Comparison of ENCODE assay signal across 28 mouse cellular contexts in genomic region chr8:122767229-122767628, GRCm38 (mm10). TPM values are rescaled to one million over a fixed set of nuclear protein-coding genes. Genes with fewer than 3 reads are reported as not detected.
A peak's percentile ranks its signal among the peaks of the same experiment; 100 is the strongest.
DNase-seq lines count a peak whose midpoint lies in the region; ATAC-seq lines count a peak whose summit lies in the region.
"Had no signal": no experiment of that assay in that cellular context is flagged by ENCODE, and none has a peak within 500 bp of the region (broad histone marks: within the 10 kb centered on the region; RNA-seq: fewer than 3 reads in every experiment).

No protein-coding gene starts in this region.

- WGBS in midbrain, embryonic 10.5 days = 56% methylated on average over 9 of the region's 9 CpGs
- 42% methylated on average over 9 of the region's 9 CpGs for WGBS in midbrain, embryonic 16.5 days

- H3K4me2 ChIP-seq in midbrain, embryonic 16.5 days (ENCODE audit: low read length) = no peak overlapping the region
- H3K4me2 ChIP-seq: embryonic facial prominence, embryonic 15.5 days; heart, embryonic 11.5 days; intestine, embryonic 15.5 days; limb, embryonic 13.5 days; liver, embryonic 11.5 days; lung, embryonic 15.5 days; neural tube, embryonic 15.5 days had no signal

- no peak overlapping the region for H3K4me3 ChIP-seq in midbrain, embryonic 10.5 days
- no peak overlapping the region for H3K4me3 ChIP-seq in midbrain, embryonic 16.5 days (ENCODE audit: low read depth, low read length)
- H3K4me3 ChIP-seq: embryonic facial prominence, embryonic 10.5 days; embryonic facial prominence, embryonic 15.5 days; intestine, embryonic 15.5 days; limb, embryonic 13.5 days; lung, embryonic 15.5 days; neural tube, embryonic 15.5 days had no signal

- DNase-seq in midbrain, embryonic 10.5 days (ENCODE audit: low spot score) = no peak
- DNase-seq in 416B (ENCODE audit: low read depth) (peak; percentile 35), MN1 (ENCODE audit: low spot score) (peak; percentile 55)
- no peak for DNase-seq in adrenal gland, adult (ENCODE audit: inconsistent age in 2 of 2, low spot score in 1 of 2)
- DNase-seq in gastrocnemius, adult 8-10 months (ENCODE audit: low spot score in 2 of 2) = no peak
- DNase-seq: cerebellum, adult 18-20 months; gastrocnemius, postnatal 25 days; heart, adult 18-20 months; heart, postnatal 4 days; kidney, adult 2 months; kidney, postnatal 4 days; right cerebral cortex, adult 18-20 months; thymus, adult 2 months; thymus, postnatal 36 days had no signal

- H3K27ac ChIP-seq in midbrain, embryonic 10.5 days (replicated peaks) = 0 out of 2 replicates have a peak overlapping the region, but pooled peaks have one; percentile 13
- no peak overlapping the region for H3K27ac ChIP-seq in midbrain, embryonic 16.5 days (ENCODE audit: low read length)
- H3K27ac ChIP-seq: embryonic facial prominence, embryonic 10.5 days; embryonic facial prominence, embryonic 15.5 days; hindbrain, postnatal 0 days; intestine, embryonic 15.5 days; limb, embryonic 13.5 days; lung, embryonic 15.5 days; neural tube, embryonic 15.5 days; stomach, postnatal 0 days had no signal

- peaks cover 10% of the 10 kb centered on the region for H3K4me1 ChIP-seq in midbrain, embryonic 10.5 days
- 0 out of 2 replicates have a peak, but pooled peaks cover 5% of the 10 kb centered on the region for H3K4me1 ChIP-seq in midbrain, embryonic 16.5 days (ENCODE audit: control insufficient read depth, insufficient read depth, low read length)
- H3K4me1 ChIP-seq: intestine, embryonic 15.5 days; limb, embryonic 13.5 days; lung, embryonic 15.5 days had no signal

- no peak for ATAC-seq in midbrain, embryonic 16.5 days
- ATAC-seq in megakaryocyte, adult 5-6 weeks (ENCODE audit: poor library complexity, severe bottlenecking) = 0 out of 2 replicates have a peak, but pooled peaks have one; percentile 16
- ATAC-seq: CD4-positive, CD25-positive, alpha-beta regulatory T cell, adult 4 months; forebrain, embryonic 14.5 days; hindbrain, postnatal 0 days; intestine, embryonic 15.5 days had no signal

- H3K27me3 ChIP-seq in midbrain, embryonic 10.5 days (ENCODE audit: low read depth, poor library complexity, severe bottlenecking) = no peaks in the 10 kb centered on the region
- no peaks in the 10 kb centered on the region; the same call in 1 of the 2 replicates for H3K27me3 ChIP-seq in midbrain, embryonic 16.5 days (ENCODE audit: control insufficient read depth, insufficient read depth, low read depth, low read length)
- H3K27me3 ChIP-seq: lung, embryonic 15.5 days had no signal

- H3K36me3 ChIP-seq in midbrain, embryonic 10.5 days = no peaks in the 10 kb centered on the region
- H3K36me3 ChIP-seq in midbrain, embryonic 16.5 days (ENCODE audit: control insufficient read depth, insufficient read depth, low read length) = no peaks in the 10 kb centered on the region
- H3K36me3 ChIP-seq: embryonic facial prominence, embryonic 10.5 days; embryonic facial prominence, embryonic 15.5 days; intestine, embryonic 15.5 days; limb, embryonic 13.5 days; lung, embryonic 15.5 days; neural tube, embryonic 15.5 days had no signal

- H3K9me3 ChIP-seq in midbrain, embryonic 10.5 days (replicated peaks) = no peaks in the 10 kb centered on the region
- no peaks in the 10 kb centered on the region for H3K9me3 ChIP-seq in midbrain, embryonic 16.5 days (replicated peaks; ENCODE audit: control insufficient read depth, low read length, poor library complexity, severe bottlenecking)
- H3K9me3 ChIP-seq: embryonic facial prominence, embryonic 10.5 days; embryonic facial prominence, embryonic 15.5 days; intestine, embryonic 15.5 days; limb, embryonic 13.5 days; lung, embryonic 15.5 days; neural tube, embryonic 15.5 days had no signal

- H3K9ac ChIP-seq in midbrain, embryonic 16.5 days (ENCODE audit: low read depth, low read length) = no peak overlapping the region
- H3K9ac ChIP-seq: embryonic facial prominence, embryonic 15.5 days; intestine, embryonic 15.5 days; limb, embryonic 13.5 days; lung, embryonic 15.5 days; neural tube, embryonic 15.5 days had no signal

RNA-seq across cellular contexts. Expression of gene Acsf3, which starts 8.1 kb away (rescaled TPM):
- polyA plus RNA-seq in midbrain, embryonic 10.5 days (2016; fragmentation: Nextera tagmentation; extraction: Ambion mirVana) = 17.8 and 18.6 TPM in 2 replicates
- polyA plus RNA-seq in midbrain, embryonic 16.5 days (2015; fragmentation: Nextera tagmentation; extraction: Ambion mirVana) = 15.1 and 18.0 TPM in 2 replicates
- 4.3 and 5.0 TPM in 2 replicates for total RNA-seq in megakaryocyte, adult 5-6 weeks (2015)
- total RNA-seq in megakaryocyte, adult 5-6 weeks (2017) = 3.9 and 5.9 TPM in 2 replicates
- 10 to 100 TPM; 10.5 to 13.1 (median 11.5) TPM for total RNA-seq in gastrocnemius, adult 8-10 months (2022)

Comparison
In these comparisons a context has a peak if more than half of its experiments do, and no peak if none do; other contexts are left out.
1. DNase-seq: peak in 416B (single experiment) and MN1 (single experiment); none in midbrain, embryonic 10.5 days (single experiment), adrenal gland, adult (0 of 2) and gastrocnemius, adult 8-10 months (0 of 2).